ENCODE assay signal across 8 mouse cellular contexts in the genomic region with DNA sequence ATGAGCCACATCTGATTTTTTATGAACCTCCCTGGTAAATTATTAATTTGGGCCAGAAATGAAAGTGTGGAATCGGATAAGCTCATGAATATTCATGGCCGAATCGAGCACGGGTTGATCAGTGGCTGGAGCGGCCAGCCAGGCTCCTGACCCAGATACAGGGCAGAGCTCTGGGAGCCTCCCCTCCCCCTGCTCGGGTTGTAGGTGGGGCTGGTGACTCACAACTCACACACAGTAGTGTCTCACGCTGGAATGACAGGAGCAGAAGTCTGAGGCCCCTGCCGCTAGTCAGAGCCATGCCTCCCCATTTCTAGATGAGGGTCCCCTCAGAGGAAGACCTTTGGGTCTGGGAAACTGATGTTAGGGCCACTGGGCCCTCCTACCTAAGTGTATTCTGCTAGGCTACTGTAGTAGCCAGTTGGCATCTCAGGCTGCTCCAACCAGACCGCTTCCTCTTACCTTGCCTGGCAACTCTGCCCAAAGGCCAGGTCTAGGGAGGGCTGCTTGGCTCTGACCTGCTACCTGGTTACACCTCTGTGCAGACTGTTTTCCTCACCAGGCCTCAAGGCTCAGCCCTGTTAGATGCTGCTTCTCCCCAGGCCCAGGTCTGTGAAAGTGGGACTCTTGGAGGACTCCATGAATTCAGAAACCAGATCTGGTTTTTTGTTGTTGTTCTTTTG.
DNase-seq lines count a peak whose midpoint lies in the region; ATAC-seq lines count a peak whose summit lies in the region.

No protein-coding gene starts in this region.

- H3K4me2 ChIP-seq in intestine, embryonic 16.5 days (ENCODE audit: low read depth, low read length), result peak overlapping the region; percentile 19
- H3K4me2 ChIP-seq in liver, embryonic 16.5 days (ENCODE audit: low read depth, low read length), result peak overlapping the region; percentile 70

- H3K4me3 ChIP-seq in intestine, embryonic 16.5 days (ENCODE audit: low read length), result peak overlapping the region; percentile 7; the same call in 1 of the 2 replicates
- peak overlapping the region; percentile 56 for H3K4me3 ChIP-seq in liver, embryonic 16.5 days (ENCODE audit: low read depth, low read length)

- H3K4me1 ChIP-seq in intestine, embryonic 16.5 days (ENCODE audit: control insufficient read depth, insufficient read depth, low read length), result peaks cover 71% of the 10 kb centered on the region
- peaks cover 95% of the 10 kb centered on the region for H3K4me1 ChIP-seq in liver, embryonic 16.5 days (ENCODE audit: control insufficient read depth, low read depth, low read length)

- no peaks in the 10 kb centered on the region for H3K36me3 ChIP-seq in intestine, embryonic 16.5 days (ENCODE audit: control insufficient read depth, insufficient read depth, low read length)
- no peaks in the 10 kb centered on the region for H3K36me3 ChIP-seq in liver, embryonic 16.5 days (ENCODE audit: control insufficient read depth, insufficient read depth)

- ATAC-seq in intestine, embryonic 16.5 days, result peak; percentile 87
- ATAC-seq in liver, embryonic 16.5 days (ENCODE audit: low read depth), result peak; percentile 82

- H3K27me3 ChIP-seq in intestine, embryonic 16.5 days (replicated peaks; ENCODE audit: control insufficient read depth, insufficient read depth, low read length), result no peaks in the 10 kb centered on the region
- H3K27me3 ChIP-seq in liver, embryonic 16.5 days (ENCODE audit: control insufficient read depth, insufficient read depth, low read depth, low read length), result no peaks in the 10 kb centered on the region

- 0 out of 2 replicates have a peak overlapping the region, but pooled peaks have one; percentile 2 for H3K9ac ChIP-seq in intestine, embryonic 16.5 days (ENCODE audit: low read depth, low read length)
- peak overlapping the region; percentile 46 for H3K9ac ChIP-seq in liver, embryonic 16.5 days (ENCODE audit: low read depth, low read length)

- 24% methylated on average over 9 of the region's 9 CpGs for WGBS in intestine, embryonic 16.5 days
- 16% methylated on average over 9 of the region's 9 CpGs for WGBS in liver, embryonic 16.5 days (ENCODE audit: insufficient replicate concordance)

- H3K27ac ChIP-seq in intestine, embryonic 16.5 days (ENCODE audit: low read length), result peak overlapping the region; percentile 69
- H3K27ac ChIP-seq in liver, embryonic 16.5 days (ENCODE audit: low read length), result peak overlapping the region; percentile 86

- no peaks in the 10 kb centered on the region for H3K9me3 ChIP-seq in intestine, embryonic 16.5 days (ENCODE audit: control insufficient read depth, low read length)
- no peaks in the 10 kb centered on the region for H3K9me3 ChIP-seq in liver, embryonic 16.5 days (replicated peaks; ENCODE audit: control insufficient read depth, low read length)

- intact Hi-C loops in gastrocnemius, postnatal 14 days (cut with DNase I; ENCODE audit: low total_unique reads), result no loop called here

- DNase-seq in right cerebral cortex, adult 18-20 months, result peak; percentile 72
- no peak for DNase-seq in right cerebral cortex, postnatal 4 days
- DNase-seq in cerebellum, postnatal 14 days, result peak; percentile 75 to 81
- DNase-seq in gastrocnemius, postnatal 14 days, result peak; percentile 86
- DNase-seq in retina, adult 2 months (ENCODE audit: low read depth, low spot score), result peak; percentile 69
- DNase-seq in spleen, adult 12 weeks (ENCODE audit: low spot score), result no peak

Comparison
In these comparisons a context has a peak if more than half of its experiments do, and no peak if none do; other contexts are left out.
1. DNase-seq: peak in right cerebral cortex, adult 18-20 months (single experiment), cerebellum, postnatal 14 days (2 of 2), gastrocnemius, postnatal 14 days (single experiment) and retina, adult 2 months (single experiment); none in right cerebral cortex, postnatal 4 days (single experiment) and spleen, adult 12 weeks (single experiment).